In the genomic region with DNA sequence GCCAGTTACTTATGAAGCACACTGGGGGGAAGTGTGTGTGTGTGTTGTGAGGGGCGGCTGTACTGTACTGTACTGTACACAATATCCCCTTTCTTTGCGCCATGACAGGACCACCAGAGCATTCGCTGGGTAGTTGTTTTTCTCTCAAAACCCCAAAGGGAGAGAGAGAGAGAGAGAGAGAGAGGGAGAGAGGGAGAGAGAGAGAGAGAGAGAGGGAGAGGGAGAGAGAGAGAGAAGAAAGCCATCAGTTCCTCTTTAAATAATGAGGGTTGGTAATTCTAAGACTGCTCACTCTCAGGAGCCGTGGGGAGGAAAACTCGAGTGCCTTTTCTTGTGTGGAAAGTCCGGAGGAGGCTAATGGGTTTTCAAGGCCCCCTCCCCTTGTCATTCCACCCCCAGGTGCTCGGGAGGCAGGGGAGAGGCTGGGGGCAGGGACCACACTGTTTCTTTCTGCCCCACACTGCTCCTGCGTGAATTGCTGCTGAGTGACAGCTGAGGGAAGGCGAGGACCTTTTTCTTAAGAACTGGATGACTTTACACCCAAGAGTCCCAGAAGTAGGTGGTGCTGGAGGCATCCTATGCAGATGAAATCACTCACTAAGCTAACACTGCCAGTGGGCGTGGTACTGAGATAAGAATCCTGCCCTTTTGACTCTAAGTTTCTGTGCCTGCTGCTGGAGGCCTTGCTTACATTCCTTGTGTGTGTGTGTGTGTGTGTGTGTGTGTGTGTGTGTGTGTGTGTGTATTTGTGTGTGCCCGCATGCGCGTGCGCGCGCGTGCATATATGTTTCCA, we compare ENCODE assay signal across 9 mouse cellular contexts. TPM values are rescaled to one million over a fixed set of nuclear protein-coding genes. Genes with fewer than 3 reads are reported as not detected.
DNase-seq lines count a peak whose midpoint lies in the region.
"Had no signal": no experiment of that assay in that cellular context is flagged by ENCODE, and none has a peak within 500 bp of the region (broad histone marks: within the 10 kb centered on the region; RNA-seq: fewer than 3 reads in every experiment).

No protein-coding gene starts in this region.

- DNase-seq in embryo, embryonic 10 days (ENCODE audit: low spot score): peak; percentile 38
- DNase-seq in embryo, embryonic 9.5 days (ENCODE audit: extremely low spot score): no peak
- DNase-seq in urinary bladder, postnatal 36 days (ENCODE audit: low spot score in 2 of 2): peak; percentile 46 to 64
- no peak for DNase-seq in urinary bladder, postnatal 4 days (ENCODE audit: low spot score in 2 of 2)
- DNase-seq in lung, postnatal 14 days: peak; percentile 23
- DNase-seq in layer of hippocampus, postnatal 14 days (ENCODE audit: low spot score in 2 of 2): no peak
- no peak for DNase-seq in spleen, postnatal 14 days (ENCODE audit: low spot score in 2 of 2)
- DNase-seq in left cerebral cortex, adult 11 months (ENCODE audit: low spot score): no peak
- DNase-seq: thymus, postnatal 25 days had no signal

RNA-seq across cellular contexts. Expression of a gene that starts 6.5 kb away (rescaled TPM):
- 10 to 100 TPM; 25.5 to 26.6 TPM for total RNA-seq in layer of hippocampus, postnatal 14 days (2021)

Comparison
In these comparisons a context has a peak if more than half of its experiments do, and no peak if none do; other contexts are left out.
1. DNase-seq: peak in embryo, embryonic 10 days (single experiment), urinary bladder, postnatal 36 days (2 of 2) and lung, postnatal 14 days (single experiment); none in embryo, embryonic 9.5 days (single experiment), urinary bladder, postnatal 4 days (0 of 2), layer of hippocampus, postnatal 14 days (0 of 2), spleen, postnatal 14 days (0 of 2) and left cerebral cortex, adult 11 months (single experiment).